Mouse (Mus musculus) midbrain, embryonic 15.5 days (tissue): ENCODE measurements around the gene Zfp286. TPM values are rescaled to one million over a fixed set of nuclear protein-coding genes. Genes with fewer than 3 reads are reported as not detected.
A peak's percentile ranks its signal among the peaks of the same experiment; 100 is the strongest.

Experiments used
- ATAC-seq: fragments of 200-750 bp; cut with Nextera tagmentation; replicated peaks from 2 replicates; pipeline ENCODE4 v1.8.0; 2017; ENCODE audit warnings: moderate TSS enrichment
- H3K27ac ChIP-seq: fragments of 300-500 bp; sonication (generic); 2 replicates; pipeline ENCODE4 v1.5.1; 2015; ENCODE audit warnings: mild to moderate bottlenecking, inconsistent platforms
- H3K27me3 ChIP-seq: fragments of 300-500 bp; sonication (generic); replicated peaks from 2 replicates; pipeline ENCODE4 v1.6.1; 2015; ENCODE audit warnings: inconsistent platforms
- H3K36me3 ChIP-seq: fragments of 300-500 bp; sonication (generic); replicated peaks from 2 replicates; pipeline ENCODE4 v1.6.1; 2015; ENCODE audit warnings: inconsistent platforms
- H3K4me1 ChIP-seq: fragments of 300-500 bp; sonication (generic); 2 replicates; pipeline ENCODE4 v1.6.1; 2015; ENCODE audit warnings: inconsistent platforms
- H3K4me2 ChIP-seq: fragments of 300-500 bp; sonication (generic); 2 replicates; pipeline ENCODE4 v1.6.1; 2015; ENCODE audit warnings: inconsistent platforms, mild to moderate bottlenecking, moderate library complexity
- H3K4me3 ChIP-seq: fragments of 300-500 bp; sonication (generic); 2 replicates; pipeline ENCODE4 v1.5.1; 2015; ENCODE audit warnings: mild to moderate bottlenecking, inconsistent platforms
- H3K9ac ChIP-seq: fragments of 300-500 bp; sonication (generic); 2 replicates; pipeline ENCODE4 v1.6.1; 2015; ENCODE audit warnings: mild to moderate bottlenecking, inconsistent platforms
- H3K9me3 ChIP-seq: fragments of 300-500 bp; sonication (generic); 2 replicates; pipeline ENCODE4 v1.6.1; 2016; ENCODE audit warnings: inconsistent platforms
- WGBS: fragments of 180-500 bp; shearing (Covaris S2); methylation state at CpG from one replicate; pipeline ENCODE4 v1.1.7; 2015; ENCODE audit warnings: mixed read lengths; 5-methylcytosine and 5-hydroxymethylcytosine counted together
- polyA plus RNA-seq: library from polyadenylated mRNA; unstranded; fragments of >200 nt; fragmentation: Nextera tagmentation; extraction: Ambion mirVana; gene quantifications from 2 replicates; pipeline ENCODE4 v1.2.1, GENCODE M21; 2015

Gene Zfp286
- polyA plus RNA-seq, 1 experiment from 2014 or later, result 36.3 TPM

DNA sequence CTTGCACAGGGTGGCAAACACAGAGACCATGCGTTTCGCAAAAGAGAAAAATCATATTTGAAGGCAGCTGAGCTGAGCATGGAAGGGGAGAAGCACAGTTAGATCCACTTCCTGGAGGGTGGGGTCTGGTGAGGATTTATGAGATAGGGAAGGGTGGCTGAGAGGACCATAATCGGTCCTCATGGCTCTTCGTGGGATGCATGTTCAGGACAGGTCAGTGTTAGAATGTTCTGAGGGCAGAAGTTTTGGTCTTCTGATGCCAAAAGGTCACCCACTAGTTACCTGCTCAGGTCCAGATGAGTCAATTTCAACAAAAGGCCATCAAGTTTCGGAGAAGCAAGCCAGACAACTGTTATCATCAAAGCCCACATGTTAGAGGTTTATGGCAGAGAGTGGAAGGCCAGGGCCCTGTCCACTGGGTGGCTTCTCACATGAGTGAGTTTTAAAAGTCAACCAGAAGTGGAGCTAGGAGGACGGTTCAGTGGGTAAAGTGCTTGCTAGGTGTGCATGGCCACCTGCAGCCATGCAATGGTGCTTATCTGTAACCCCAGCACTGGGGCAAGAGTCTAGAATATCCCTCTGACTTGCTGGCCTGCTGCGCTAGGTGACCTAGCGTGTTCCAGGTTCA, 29.9 kb upstream of the Zfp286 start:
- Histone ChIP-seq H3K36me3 (no peaks in the 10 kb centered on the region), H3K4me1 (peaks cover 17% of the 10 kb centered on the region), H3K27me3 (no peaks in the 10 kb centered on the region), H3K4me2 (no peak overlapping the region), H3K9me3 (no peaks in the 10 kb centered on the region), H3K4me3 (no peak overlapping the region), H3K27ac (no peak overlapping the region), H3K9ac (no peak overlapping the region)
- no peak for ATAC-seq
- WGBS, result 97% methylated on average over 8 of the region's 8 CpGs

DNA sequence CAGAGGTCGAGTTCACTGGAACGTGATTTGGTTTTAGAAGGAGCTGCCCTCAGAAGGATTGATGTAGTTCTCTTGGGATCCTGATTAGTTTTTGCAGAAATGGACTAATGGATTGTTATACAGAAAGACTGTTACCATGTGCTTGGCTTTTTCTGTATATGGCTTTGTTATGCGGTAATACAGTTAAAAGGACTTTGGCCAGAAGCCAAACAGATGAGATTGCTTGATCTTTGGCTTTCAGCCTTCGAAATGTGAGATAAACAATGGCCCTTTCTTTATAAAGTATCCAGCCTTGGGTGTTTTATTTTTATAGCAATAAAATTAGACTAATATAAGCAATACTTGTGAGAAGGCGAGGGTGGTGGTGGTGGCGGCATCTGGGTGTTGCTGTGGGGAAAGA, 27.3 kb upstream of the Zfp286 start:
- Histone ChIP-seq H3K4me3 (no peak overlapping the region), H3K36me3 (no peaks in the 10 kb centered on the region), H3K4me1 (peaks cover 17% of the 10 kb centered on the region), H3K4me2 (no peak overlapping the region), H3K27me3 (no peaks in the 10 kb centered on the region), H3K27ac (no peak overlapping the region), H3K9ac (no peak overlapping the region), H3K9me3 (no peaks in the 10 kb centered on the region)
- no peak for ATAC-seq
- 71% methylated on average over 6 of the region's 6 CpGs for WGBS

DNA sequence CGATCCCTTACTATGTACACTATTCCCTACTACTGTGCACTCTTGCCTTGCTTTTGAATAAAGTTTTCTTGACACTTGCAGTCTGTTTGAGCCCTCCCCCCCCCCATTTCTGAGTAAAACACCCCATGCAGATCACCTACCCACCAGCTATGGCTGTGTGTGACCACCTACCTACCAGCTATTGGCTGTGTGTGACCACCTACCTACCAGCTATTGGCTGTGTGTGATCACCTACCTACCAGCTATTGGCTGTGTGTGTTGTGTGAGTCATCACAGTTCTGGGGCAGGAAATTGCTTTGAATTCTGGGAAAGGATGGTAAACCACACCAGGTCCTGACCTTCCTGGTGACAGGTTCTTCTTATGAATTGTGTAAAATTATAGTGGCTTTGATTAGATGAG, 26.2 kb upstream of the Zfp286 start:
- WGBS, result 97% methylated on average over 1 of the region's 1 CpGs
- H3K4me2 ChIP-seq, result no peak overlapping the region

DNA sequence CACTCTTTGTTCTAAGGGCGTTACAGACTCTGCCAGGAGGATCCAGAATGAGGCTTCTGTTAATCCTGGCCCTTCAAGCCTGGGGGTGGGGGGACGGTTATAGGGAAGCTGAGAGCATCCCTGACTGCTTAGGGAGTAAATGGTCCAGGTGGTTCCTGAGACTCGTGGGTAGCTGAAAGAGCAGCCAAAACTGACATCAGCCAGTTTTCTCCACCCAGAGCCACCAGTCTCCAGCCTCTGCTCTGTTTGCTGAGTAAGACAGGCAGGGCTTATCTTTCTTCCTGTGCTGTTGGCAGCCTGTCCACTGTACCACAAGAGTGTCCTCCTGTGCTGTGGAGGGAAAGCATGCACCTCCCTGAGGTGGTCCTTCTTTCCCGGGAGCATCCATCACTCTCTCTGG, 25.4 kb upstream of the Zfp286 start:
- H3K27me3 ChIP-seq, result no peaks in the 10 kb centered on the region
- ATAC-seq, result no peak
- H3K36me3 ChIP-seq, result no peaks in the 10 kb centered on the region
- no peaks in the 10 kb centered on the region for H3K9me3 ChIP-seq
- H3K9ac ChIP-seq, result no peak overlapping the region
- H3K4me2 ChIP-seq, result no peak overlapping the region
- H3K4me1 ChIP-seq, result 0 out of 2 replicates have a peak, but pooled peaks cover under 1% of the 10 kb centered on the region
- WGBS, result 57% methylated on average over 4 of the region's 4 CpGs
- H3K27ac ChIP-seq, result no peak overlapping the region
- no peak overlapping the region for H3K4me3 ChIP-seq

More for the DNA sequence above, 26.2 kb upstream of the Zfp286 start:
- ATAC-seq, result no peak
- Histone ChIP-seq H3K9me3 (no peaks in the 10 kb centered on the region), H3K36me3 (no peaks in the 10 kb centered on the region), H3K4me1 (peaks cover 9% of the 10 kb centered on the region), H3K4me3 (no peak overlapping the region), H3K9ac (no peak overlapping the region), H3K27me3 (no peaks in the 10 kb centered on the region), H3K27ac (no peak overlapping the region)

DNA sequence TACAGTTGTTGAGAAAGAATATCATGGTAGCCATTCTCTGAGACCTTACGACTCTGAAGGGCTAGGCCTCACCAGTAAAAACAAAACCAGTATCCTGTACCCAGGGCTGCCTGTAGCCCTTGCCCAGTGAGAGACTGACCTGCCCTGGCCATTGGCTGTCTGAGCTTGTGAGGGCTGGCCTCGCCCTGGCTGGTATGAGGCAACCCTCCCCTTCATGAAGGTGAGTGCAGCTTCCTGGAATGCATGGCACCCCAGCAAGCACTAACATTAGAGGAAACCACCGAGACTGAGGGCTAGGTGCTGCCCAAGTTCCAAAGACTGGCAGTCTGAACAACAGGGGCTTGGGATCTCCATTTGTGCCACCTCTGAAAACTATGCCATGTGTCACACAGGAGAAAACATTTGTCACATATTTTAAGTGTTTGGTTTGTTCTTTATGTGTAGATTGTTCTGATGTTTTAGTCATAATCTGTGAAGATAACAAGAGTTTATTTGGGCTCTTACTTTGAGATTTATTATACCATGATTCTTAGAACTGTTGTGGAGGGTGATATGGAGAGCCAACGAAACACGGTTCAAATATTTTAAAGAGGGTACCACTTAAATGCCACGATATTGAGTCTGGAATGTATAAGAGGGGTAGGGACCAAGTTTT, 24.8 kb upstream of the Zfp286 start:
- WGBS, result 67% methylated on average over 6 of the region's 6 CpGs
- Histone ChIP-seq H3K4me3 (no peak overlapping the region), H3K9ac (no peak overlapping the region), H3K27ac (no peak overlapping the region), H3K27me3 (no peaks in the 10 kb centered on the region), H3K4me2 (no peak overlapping the region), H3K4me1 (no peaks in the 10 kb centered on the region), H3K9me3 (no peaks in the 10 kb centered on the region), H3K36me3 (no peaks in the 10 kb centered on the region)
- ATAC-seq, result no peak

DNA sequence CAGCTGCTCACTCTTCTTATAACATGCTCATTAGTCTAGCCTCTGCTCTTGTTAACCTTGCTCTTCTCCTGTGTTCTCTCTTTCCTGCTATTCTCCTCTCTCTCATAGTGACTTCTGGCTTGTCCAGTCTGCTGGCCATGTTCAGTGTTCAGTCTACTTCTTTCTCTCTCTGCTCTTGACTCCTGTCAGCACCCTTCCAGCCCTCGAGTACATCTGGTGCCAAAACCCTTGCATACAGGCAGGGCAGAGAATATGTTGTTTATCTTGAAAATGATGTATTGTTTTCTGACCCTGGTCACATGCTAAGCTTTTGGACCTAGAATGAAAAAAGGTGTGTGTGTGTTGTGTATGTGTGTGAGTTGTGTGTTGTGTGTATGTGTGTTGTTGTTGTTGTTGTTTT, 24.2 kb upstream of the Zfp286 start:
- Histone ChIP-seq H3K27me3 (no peaks in the 10 kb centered on the region), H3K36me3 (no peaks in the 10 kb centered on the region), H3K4me2 (no peak overlapping the region), H3K27ac (no peak overlapping the region), H3K9ac (no peak overlapping the region), H3K9me3 (no peaks in the 10 kb centered on the region), H3K4me1 (no peaks in the 10 kb centered on the region), H3K4me3 (no peak overlapping the region)
- WGBS, result 68% methylated on average over 1 of the region's 1 CpGs
- ATAC-seq, result no peak

DNA sequence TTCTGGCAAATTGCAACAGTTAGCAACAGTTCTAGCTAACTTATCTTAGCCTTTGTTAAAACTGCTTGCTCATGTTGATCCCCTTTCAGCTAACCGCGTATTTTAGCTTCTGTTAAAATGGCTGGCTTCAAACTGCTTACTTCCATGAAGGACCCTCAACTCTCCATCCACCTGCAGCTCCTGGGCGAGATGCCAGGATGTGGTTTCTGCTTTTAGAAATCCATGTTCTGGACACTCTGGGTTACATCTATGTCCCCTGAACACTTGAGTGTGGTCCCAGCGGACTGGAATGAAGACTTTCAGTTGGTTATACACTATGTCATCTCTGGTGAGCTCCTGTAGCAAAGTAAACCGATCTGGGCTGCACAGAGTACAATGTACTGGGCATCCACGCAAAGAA, 23.0 kb upstream of the Zfp286 start:
- H3K27me3 ChIP-seq, result no peaks in the 10 kb centered on the region
- no peaks in the 10 kb centered on the region for H3K4me1 ChIP-seq
- 86% methylated on average over 6 of the region's 6 CpGs for WGBS
- H3K36me3 ChIP-seq, result no peaks in the 10 kb centered on the region
- H3K27ac ChIP-seq, result no peak overlapping the region
- no peak overlapping the region for H3K9ac ChIP-seq
- no peak overlapping the region for H3K4me3 ChIP-seq
- ATAC-seq, result no peak
- no peak overlapping the region for H3K4me2 ChIP-seq
- H3K9me3 ChIP-seq, result no peaks in the 10 kb centered on the region

DNA sequence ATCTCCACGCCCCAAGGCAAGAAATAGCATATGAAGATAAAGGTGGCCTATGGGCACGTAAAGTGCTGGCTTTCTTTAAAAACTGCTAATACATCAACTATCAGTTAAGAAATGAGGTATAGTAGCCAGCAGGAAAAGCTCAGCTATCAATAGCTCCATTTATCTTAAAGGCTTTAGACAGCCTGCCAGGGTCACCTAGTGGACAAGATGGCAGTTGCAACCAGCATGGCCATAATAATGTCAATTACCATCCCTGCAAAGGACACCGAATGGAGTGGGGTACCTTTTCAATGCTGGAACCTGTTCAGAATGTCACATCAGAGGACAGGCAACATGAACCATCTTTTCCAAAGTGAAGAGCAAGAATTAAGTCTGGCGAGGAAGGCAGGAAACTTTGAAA, 19.9 kb upstream of the Zfp286 start:
- no peak overlapping the region for H3K9ac ChIP-seq
- H3K27me3 ChIP-seq, result no peaks in the 10 kb centered on the region
- no peaks in the 10 kb centered on the region for H3K4me1 ChIP-seq
- H3K4me2 ChIP-seq, result no peak overlapping the region
- H3K9me3 ChIP-seq, result no peaks in the 10 kb centered on the region
- 72% methylated on average over 4 of the region's 4 CpGs for WGBS
- H3K4me3 ChIP-seq, result no peak overlapping the region
- no peaks in the 10 kb centered on the region for H3K36me3 ChIP-seq
- no peak overlapping the region for H3K27ac ChIP-seq
- ATAC-seq, result no peak

DNA sequence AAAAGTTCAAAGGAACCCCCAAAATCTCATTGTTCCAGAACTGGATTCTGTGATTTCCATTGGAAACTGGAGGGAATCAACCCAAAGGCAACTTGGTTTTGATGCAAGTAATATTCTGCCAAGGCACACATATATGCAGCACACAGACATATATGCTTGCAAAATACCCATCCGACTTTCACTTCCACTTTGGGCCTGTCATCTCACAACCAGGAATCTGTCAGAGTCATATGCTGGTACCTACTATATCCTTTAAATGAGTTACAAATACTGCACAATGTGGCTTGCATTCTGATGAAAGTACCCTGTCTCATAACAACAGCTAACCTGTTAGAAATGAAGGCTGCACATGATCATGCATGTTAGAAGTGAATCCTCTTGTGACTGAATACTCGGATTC, 18.7 kb upstream of the Zfp286 start:
- H3K4me1 ChIP-seq, result no peaks in the 10 kb centered on the region
- WGBS, result 85% methylated on average over 2 of the region's 2 CpGs

DNA sequence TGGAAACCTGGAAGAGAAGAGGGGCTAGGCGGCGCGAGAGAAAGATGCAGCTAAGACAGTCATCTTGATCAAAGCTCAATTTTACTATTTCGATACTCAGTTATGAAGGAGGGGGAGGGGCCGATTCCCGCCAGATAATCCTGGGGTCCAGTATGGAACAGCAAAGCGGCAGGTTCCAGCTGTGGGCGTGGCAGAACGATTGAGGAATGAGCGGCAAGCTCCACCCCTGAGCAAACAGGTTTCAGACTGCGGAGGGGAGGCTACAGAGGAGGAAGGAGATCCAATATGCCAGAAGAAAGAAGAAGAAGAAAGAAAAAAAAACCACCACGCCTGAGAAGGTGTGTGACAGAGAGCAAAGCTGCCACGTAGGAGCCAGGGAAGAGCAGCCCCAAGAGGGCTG, 14.9 kb upstream of the Zfp286 start:
- Histone ChIP-seq H3K9me3 (no peaks in the 10 kb centered on the region), H3K4me2 (no peak overlapping the region), H3K4me3 (no peak overlapping the region), H3K9ac (no peak overlapping the region), H3K27ac (no peak overlapping the region), H3K27me3 (no peaks in the 10 kb centered on the region), H3K4me1 (no peaks in the 10 kb centered on the region), H3K36me3 (no peaks in the 10 kb centered on the region)
- no peak for ATAC-seq
- 51% methylated on average over 13 of the region's 13 CpGs for WGBS

More for the DNA sequence above, 18.7 kb upstream of the Zfp286 start:
- Histone ChIP-seq H3K27ac (no peak overlapping the region), H3K36me3 (no peaks in the 10 kb centered on the region), H3K9me3 (no peaks in the 10 kb centered on the region), H3K27me3 (no peaks in the 10 kb centered on the region), H3K9ac (no peak overlapping the region), H3K4me3 (no peak overlapping the region), H3K4me2 (no peak overlapping the region)
- no peak for ATAC-seq

DNA sequence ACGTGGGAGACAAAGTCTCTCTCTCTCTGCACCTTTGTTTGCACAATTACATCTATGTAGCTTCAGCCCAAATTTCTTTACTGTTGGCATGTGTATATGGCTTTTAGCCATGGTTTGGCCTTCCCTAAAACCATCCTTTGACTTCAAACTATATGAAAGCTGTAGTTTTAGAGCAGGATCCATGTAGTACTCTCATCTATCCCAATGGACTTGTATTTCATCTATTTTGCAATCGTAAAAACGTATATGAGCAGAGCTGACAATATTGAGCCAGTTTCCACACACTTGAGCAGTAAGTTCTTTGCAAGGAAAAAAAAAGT, 315 bp upstream of the Zfp286 start:
- Histone ChIP-seq H3K9me3 (no peaks in the 10 kb centered on the region), H3K36me3 (peaks cover 6% of the 10 kb centered on the region), H3K4me3 (peak overlapping the region; percentile 57), H3K4me2 (peak overlapping the region; percentile 75), H3K4me1 (0 out of 2 replicates have a peak, but pooled peaks cover 13% of the 10 kb centered on the region), H3K9ac (peak overlapping the region; percentile 40; the same call in 1 of the 2 replicates), H3K27ac (peak overlapping the region; percentile 77), H3K27me3 (no peaks in the 10 kb centered on the region)
- WGBS, result 52% methylated on average over 3 of the region's 3 CpGs
- peak; percentile 62 for ATAC-seq

DNA sequence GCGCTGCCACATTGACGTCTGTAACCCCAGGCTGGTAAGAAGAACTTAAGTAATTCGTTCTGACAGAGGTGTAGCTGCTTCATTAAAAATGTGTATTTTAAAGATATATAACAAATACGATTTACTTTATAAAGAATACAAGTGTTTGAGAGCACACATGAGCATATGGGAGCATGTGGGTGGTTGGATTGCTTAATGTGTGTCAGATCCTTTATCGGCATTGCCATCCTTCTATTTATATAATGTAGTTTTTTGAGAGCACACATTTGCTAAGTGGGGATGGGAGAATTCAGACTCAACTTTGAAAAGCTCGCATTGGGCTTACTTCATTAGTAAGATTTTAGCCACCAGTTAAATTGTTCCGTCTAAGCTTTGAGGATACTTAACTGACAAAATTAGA, 12.8 kb downstream of the Zfp286 start:
- Histone ChIP-seq H3K4me2 (no peak overlapping the region), H3K36me3 (peaks cover 36% of the 10 kb centered on the region), H3K9me3 (peaks cover 34% of the 10 kb centered on the region), H3K27ac (no peak overlapping the region), H3K27me3 (no peaks in the 10 kb centered on the region), H3K9ac (no peak overlapping the region), H3K4me1 (no peaks in the 10 kb centered on the region), H3K4me3 (no peak overlapping the region)
- WGBS, result 96% methylated on average over 7 of the region's 7 CpGs
- no peak for ATAC-seq

DNA sequence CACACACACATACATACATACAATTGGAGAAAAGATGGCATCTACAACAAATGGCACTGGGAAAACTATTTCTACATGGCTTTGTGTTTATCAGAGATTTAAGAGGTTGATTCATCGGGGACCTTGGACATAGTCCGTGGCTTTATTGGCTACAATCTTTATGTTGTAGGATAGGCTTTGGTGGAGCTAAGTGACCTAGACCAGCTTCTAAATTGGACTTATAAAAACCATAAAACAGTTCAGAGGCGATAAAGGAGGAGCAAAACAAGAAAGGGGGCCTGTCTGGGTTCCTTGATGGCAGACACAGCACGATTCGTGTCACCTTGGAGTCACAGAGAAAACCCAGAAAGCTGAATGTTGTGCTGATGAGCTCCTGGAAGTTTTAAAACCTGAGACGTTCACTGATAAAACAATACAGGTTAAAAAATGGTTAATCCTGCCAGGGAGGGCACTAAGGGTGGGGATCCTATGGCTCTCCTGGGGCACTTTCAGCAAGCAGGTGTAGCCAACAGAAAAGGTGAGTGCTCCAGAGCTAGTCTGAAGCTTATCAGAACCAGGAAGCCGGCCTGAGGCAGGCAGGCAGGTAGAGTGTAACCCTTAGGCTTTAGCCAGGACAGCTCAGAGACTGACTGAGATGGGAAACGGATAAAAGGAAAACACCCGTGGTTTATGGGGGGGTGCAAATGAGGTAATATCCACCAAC, 28.4 kb downstream of the Zfp286 start:
- Histone ChIP-seq H3K4me3 (no peak overlapping the region), H3K36me3 (no peaks in the 10 kb centered on the region), H3K9me3 (no peaks in the 10 kb centered on the region), H3K4me2 (no peak overlapping the region), H3K27me3 (peaks cover 9% of the 10 kb centered on the region; the same call in 1 of the 2 replicates), H3K27ac (no peak overlapping the region), H3K9ac (no peak overlapping the region), H3K4me1 (peaks cover 8% of the 10 kb centered on the region; the same call in 1 of the 2 replicates)
- WGBS, result 79% methylated on average over 9 of the region's 9 CpGs
- no peak for ATAC-seq
